Mouse (Mus musculus): ENCODE data around the gene Rnf187.

Gene Rnf187

DNA sequence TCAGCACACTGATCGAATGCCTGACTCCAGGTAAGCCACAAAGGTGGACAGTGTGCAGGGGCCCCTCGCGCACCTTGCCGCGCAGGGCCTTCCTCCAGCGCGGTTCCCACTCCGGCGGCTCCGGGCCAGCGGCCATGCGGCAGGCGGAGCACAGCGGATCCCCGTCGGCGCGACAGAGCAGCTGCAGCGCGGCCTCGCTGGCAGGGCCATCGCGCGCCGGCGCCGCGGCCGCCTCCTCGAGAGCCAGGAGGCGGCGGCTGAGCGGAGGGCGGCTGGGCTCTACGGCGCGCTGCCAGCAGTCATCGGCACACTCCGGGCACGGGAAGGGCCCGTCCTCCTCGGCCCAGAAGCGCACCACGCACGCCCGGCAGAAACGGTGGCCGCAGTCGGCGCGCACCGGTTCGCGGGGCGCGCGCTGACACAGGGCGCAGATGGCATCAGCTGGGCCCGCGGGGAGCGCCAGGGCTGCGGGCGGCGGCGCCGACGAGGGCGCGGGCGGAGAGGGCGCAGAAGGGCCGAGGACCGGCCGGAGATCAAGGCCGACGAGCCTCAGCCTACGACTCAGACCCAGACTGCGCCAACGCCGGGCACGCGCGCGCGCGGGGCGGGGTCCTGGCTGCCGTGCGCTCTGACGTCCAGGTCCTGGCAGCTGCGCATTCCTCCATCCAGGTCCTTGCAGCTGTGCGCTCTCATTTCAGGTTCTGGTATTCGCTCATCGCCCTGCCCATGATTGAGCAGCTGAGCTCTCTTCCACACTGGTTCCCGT, at the start of gene Rnf187:
Gene Rnf187, minus strand, starts transcription at position 595 of the 766 bp plus-strand sequence.
- DNase-seq (ENCODE audit: extremely low spot score, low spot score) = peak; percentile 90

DNA sequence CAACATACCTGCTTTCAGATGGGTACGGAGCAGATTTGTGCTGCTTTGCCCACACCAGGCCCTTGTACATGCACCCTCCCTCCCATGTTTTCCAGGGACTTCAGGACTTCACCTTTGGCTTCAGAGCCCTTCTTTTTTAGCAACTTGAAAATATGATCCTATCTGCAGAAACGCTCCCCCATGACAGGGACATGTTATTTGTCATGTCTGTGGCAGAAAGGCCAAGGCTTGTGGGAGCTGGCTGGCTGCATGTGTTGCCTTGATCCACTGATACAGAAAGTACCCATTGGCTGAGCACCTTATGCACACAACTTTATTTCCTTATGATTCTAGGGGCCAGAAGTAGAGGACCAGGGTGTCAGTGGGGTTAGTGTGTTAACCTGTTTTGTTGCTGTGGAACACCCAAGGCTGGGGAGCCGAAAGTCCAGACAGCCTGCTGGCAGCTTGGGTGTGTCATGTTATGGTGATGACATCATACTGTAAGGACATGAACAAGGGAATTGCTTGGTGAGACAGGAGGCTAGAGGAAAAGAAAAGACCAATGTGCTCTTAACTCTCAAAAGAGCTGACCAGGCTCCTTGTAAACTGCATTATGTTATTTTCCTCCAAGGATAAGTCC, 46.7 kb upstream of the Rnf187 start:
- DNase-seq (ENCODE audit: extremely low spot score, low spot score) = no peak

DNA sequence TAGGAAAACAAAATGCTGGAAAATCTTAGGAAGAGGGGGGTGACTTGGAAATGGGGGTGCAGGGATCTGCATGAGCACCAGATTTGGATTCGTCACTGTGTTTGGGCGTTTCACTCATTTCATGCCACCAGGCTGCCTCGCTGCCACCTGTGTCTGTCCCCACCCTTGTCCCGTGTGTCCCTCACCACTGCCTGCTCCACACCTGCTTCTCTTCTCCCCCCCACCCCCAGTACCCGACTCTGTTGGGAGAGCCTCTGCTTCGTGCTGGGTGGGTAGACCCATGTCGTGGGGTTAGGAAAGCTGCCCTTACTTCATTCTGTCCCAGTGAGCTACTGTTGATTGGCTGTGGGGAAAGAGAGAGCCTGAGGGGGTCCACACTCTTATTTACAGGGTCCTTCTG, 45.9 kb upstream of the Rnf187 start:
- no peak for DNase-seq (ENCODE audit: extremely low spot score, low spot score)

DNA sequence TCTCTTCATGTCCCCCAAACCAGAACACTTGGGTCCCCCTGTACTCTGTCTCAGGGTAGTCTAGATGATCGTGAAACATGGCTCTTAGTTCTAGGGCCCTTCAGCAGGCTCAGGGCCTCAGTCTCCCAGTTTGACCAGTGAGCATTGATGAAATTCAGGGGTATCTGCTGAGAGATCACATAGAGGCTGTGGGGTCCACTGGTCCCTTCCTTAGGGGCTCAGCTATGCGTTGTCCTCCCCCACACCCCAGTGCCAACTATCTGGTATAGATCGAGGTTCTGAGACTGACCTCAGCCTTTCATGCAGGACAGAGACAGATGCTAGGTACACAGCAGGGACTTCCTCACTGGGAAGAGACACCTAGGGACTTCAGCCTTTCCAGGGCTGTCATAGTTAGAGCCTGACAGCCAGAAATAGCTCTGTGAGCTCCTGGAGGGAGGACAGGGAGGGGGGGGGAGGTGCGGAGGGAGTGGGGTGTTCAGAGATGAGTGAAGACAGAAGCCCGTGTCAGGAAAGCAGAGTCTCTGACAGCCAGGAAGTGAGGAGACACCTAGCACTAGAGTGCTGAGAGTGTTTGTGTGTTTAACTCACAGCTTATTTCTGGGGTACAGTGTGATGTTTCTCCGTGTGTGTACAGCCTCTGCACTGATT, 45.1 kb upstream of the Rnf187 start:
- no peak for DNase-seq (ENCODE audit: extremely low spot score, low spot score)

DNA sequence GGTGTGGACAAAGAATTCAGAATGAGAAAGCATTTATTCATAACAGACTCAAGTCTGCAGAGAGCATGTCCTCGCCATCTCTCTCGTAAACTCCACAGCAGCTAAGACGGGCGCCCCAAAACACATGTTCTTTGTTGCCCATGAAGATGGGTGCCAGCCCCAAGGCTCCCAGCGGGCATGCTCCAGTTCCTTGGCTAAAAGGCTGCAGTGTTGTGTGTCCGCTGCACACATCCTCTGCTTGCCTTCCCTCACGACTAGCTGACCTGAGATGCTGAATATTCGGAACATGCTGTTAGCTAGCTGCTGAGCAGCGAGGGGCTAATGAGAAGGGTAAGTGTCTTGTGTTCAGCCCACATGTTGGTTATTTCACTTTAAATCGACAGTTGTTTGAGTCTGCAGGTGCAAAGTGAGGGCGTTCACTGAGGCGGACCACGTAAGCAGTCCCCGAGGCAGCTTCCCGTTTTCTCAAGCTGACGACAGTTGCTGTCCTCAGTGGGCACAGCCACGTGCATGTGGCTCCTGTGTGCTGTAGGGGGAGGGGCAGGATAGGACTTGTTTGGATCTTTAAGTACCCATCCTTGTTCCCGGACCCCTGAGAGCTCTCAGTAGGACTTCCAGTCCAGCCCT, 43.9 kb upstream of the Rnf187 start:
- no peak for DNase-seq (ENCODE audit: extremely low spot score, low spot score)

DNA sequence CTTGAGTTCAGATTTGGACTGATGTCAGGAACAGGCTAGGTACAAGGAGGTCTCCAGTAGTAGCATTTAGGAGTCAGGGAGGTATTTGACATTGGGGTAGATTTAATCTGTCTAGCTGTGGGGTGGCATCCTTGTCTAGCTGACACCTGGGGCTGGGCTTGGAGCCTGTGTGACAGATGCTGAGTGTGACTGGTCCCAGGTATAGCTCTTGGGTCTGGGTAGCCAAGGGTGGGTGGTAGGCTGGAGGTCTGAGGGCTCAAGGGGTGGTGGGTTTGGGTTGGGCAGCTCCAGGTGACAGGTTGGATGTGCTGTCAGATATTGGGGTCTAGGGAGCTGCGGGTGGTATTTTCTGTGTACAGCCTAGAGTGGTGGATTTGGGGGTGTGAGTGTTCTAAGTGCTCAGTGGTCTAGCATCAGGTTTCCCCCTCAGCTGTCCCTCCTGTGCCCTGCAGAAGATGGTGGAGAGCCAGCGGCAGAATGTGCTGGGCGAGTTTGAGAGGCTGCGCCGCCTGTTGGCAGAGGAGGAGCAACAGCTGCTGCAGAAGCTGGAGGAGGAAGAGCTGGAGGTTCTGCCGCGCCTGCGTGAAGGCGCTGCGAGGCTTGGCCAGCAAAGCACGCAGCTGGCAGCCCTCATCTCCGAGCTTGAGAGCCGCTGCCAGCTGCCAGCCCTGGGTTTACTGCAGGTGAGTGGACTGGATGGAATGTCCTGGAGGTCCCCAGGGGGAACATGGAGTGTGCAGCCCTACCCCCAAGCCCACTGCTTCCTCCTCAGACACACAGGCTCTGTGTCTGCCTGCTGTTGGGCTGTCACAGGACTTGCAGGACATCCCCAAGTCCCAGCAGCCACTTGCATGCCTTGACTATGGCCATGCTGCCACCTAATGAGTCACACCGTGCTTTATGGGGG, 43.1 kb upstream of the Rnf187 start:
- DNase-seq (ENCODE audit: extremely low spot score, low spot score) = no peak

DNA sequence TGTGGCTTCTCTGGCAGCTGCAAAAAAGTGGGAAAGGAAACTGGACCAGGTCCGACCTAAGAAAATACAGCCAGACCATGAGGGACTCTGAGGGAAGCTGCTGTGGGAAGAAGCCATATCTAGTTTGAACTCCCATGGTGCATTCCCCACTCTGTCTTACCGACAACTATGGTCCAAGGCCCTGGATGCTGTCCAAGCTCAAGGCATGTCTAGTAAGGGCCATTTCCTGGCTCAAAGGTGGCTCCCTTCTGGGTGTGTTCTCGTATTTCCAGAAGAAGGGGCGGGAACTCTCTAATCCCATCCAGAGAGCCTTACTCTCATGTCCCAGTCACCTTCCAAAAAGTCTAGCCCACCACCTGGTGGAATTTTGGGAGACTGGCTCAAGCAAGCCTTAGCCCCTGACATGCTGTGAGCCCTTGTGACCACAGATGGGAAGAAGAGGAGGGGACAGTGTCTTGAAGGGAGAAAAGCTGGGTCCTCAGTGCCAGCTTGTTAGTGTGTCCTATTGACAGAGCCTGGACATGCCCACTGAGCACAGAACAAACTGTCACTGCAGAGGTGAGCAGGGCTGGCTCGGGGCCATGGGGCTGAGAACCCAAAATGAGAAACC, 41.8 kb upstream of the Rnf187 start:
- no peak for DNase-seq (ENCODE audit: extremely low spot score, low spot score)

DNA sequence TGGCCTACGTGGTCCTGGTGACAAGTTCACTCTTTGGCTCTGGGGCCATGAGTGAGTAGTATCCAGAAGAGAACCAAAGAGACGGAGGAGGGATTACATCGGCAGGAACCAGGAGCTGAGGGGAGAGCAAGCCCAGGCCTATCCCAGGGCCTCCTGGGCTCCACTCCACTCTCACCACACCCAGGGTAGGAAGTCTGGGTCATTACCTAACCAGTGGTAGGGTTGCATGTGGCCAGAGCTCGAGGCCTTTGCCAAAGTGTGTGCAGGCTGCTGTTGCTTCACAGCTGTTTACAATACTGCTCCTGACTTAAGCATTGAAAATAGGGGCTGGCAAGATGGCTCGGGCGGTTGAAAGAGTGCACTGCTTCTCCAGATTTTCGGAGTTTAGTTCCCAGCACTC, 40.9 kb upstream of the Rnf187 start:
- DNase-seq (ENCODE audit: extremely low spot score, low spot score) = no peak

DNA sequence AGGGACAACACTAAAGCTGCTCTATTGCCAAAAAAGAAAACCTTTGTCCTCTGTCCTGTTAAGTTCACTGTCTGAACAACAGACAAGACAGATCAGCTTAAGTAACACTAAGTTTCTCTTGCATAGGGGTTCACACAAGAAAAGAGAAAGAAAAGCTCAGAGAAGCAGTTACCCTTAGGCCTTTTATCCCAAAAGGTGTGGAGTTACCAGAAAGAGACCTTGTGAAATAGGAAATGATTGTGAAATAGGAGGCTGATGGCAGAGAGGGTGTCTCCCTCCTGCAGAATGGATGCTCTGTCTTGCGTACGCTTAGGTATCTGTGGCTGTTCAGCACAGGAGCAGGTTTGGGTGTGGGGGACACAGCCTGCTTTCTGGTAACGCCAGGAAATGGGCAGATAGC, 40.5 kb upstream of the Rnf187 start:
- no peak for DNase-seq (ENCODE audit: extremely low spot score, low spot score)

DNA sequence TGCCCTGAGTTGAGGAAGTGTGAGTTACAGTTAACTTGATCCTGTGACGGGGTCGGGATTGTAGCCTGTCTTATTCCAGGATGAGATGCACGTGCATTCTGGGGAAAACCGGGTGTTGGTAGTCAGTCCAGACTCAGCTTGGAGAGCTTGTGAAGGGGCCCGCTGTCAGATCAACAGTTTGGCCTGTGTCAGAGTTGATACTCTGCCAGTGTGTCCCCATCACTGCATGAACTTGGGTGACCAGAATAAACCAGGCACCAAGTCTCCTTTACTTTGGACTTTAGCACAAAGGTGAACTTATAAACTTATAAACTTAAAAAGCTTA, 40.0 kb upstream of the Rnf187 start:
- no peak for DNase-seq (ENCODE audit: extremely low spot score, low spot score)

DNA sequence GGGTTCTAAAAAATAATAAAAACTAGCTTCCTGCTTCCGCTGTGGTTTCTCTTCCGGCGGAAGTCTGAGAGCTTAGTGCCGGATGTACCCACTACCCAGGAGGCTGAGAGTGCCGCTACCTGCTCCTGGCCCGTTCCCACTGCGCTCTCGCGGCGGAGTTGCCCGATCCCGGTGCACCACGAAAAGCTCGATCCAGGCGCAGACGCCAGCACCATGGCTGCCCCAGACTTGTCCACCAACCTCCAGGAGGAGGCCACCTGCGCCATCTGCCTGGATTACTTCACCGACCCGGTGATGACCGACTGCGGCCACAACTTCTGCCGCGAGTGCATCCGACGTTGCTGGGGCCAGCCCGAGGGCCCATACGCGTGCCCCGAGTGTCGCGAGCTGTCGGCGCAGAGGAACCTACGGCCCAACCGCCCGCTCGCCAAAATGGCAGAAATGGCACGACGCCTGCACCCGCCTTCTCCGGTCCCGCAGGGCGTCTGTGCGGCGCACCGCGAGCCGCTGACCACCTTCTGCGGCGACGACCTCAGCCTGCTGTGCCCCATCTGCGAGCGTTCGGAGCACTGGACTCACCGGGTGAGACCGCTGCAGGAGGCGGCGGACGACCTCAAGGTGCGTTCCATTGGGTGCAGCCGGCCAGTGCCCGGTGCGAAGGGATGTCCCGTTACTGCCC, 39.5 kb upstream of the Rnf187 start, which contains the start of gene Trim11:
Gene Trim11, plus strand, starts transcription at position 67 of the 679 bp plus-strand sequence.
- DNase-seq (ENCODE audit: extremely low spot score, low spot score) = peak; percentile 72

DNA sequence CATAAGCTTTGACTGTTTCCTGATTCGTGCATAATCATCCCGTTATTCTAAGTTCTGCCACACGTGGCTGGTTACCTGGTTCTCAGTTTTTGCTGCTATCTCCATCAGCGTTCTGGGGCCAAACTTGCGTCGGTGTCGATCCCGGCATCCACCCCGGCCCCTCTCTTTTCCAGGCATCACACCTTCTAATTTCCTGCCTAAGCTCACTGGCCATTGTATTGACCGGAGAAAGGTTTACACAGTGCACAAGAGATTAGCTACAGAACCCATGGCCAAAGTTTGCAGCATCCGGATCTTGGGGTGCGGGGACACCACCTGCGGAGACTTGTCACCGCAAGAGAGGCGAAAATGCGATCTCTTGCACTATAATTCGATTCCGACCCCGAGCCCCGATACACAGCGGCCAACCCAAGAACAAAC, 38.9 kb upstream of the Rnf187 start:
- DNase-seq (ENCODE audit: extremely low spot score, low spot score) = no peak

DNA sequence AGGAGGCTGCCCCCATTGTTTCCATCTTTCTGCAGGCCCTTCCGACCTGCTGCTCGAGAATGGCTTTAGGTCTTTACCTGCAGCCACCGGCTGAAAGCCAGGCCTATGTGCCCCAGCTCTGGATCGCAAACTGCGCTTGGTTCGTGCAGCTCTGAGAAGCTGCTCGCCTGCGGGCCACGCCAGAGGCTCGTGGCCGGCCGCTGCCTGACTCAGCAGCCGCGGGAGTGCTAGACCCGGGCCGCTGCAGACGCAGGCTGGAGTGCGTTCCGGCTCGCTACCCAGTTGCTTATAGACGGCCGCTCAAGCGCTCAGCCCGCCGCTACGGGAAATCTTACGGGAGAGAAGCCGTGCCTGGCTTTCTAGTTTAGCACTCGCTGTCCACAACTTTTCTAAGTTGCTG, 38.4 kb upstream of the Rnf187 start:
- peak; percentile 50 for DNase-seq (ENCODE audit: extremely low spot score, low spot score)

DNA sequence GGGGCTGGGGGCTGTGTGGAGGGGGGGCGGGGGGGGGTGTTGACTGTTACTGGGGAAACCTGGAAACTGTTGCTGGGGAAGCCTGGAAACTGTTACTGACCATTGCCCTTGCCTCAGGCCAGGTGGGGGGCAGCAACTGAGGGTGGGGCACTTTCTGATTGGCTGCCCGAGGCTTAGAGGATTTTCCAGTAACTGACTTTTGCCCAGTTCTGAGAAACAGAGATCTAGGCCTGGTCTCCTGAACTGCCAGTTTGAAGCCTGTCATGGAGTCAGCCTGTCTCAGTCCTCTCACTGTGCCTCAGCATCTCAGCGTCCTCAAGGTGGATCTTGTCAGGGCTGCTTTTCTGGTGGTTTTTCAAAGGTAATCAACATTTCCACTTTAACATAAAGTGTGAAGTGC, 35.7 kb upstream of the Rnf187 start:
- DNase-seq (ENCODE audit: extremely low spot score, low spot score) = no peak

DNA sequence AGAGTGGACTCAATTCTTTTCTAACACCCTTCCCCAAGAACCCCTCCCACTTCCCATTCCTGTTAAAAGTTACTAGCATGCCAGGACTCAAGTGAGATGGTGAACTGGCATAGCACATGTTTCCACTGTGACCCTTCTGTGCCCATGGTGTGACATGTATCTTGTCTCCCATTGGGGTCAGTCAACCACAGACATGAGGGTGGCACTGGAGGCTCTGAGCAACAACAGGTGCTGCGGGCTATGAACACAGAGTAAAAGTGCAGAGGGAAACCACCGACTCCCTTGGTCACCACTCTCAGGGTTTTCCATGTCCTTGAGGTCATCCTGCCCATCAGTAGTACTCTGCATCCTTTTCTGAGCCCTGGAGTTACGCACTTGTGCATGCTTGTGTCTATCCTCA, 33.1 kb upstream of the Rnf187 start:
- DNase-seq (ENCODE audit: extremely low spot score, low spot score) = no peak

DNA sequence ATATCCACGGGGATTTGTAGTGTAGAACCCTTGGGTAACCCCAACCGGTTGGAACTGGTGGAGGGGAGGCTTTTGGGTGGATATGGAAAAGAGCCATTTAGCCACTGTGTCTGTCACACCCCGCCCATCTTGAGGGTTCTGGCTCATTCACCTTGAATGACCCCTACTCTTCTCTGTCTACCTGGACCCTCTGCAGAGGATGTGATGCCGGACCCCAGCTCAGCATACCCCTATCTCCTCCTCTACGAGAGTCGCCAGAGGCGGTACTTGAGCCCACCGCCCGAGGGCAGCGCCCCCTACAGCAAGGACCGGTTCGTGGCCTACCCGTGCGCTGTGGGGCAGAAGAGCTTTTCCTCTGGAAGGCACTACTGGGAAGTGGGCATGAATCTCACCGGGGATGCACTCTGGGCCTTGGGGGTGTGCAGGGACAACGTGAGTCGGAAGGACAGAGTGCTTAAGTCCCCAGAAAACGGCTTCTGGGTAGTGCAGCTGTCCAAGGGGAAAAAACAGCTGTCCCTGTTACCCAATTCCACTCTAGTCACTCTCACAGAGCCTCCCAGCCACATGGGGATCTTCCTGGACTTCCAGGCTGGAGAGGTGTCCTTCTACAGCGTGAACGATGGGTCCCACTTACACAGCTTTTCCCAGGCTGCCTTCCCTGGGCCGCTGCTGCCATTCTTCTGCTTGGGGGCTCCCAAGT, 32.3 kb upstream of the Rnf187 start:
- no peak for DNase-seq (ENCODE audit: extremely low spot score, low spot score)

DNA sequence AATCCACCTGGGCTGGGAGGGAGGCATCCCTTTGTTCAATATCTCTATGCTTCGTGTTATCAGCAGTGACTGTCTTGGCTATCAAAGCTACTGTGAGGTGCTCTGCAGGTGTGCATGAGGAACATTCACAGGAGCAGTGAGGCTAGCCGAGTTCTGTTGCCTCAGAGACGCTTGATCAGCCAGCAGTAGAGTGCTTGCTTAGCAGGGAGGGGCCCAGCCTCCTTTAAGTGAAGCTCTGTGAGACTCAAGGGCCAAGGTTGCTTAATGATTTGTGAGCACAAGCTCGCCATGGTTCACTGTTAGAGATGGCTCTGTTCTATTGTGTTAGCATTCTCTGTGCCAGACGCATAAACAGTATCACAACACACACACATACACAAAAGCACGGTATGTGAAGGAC, 30.9 kb upstream of the Rnf187 start:
- DNase-seq (ENCODE audit: extremely low spot score, low spot score) = no peak

DNA sequence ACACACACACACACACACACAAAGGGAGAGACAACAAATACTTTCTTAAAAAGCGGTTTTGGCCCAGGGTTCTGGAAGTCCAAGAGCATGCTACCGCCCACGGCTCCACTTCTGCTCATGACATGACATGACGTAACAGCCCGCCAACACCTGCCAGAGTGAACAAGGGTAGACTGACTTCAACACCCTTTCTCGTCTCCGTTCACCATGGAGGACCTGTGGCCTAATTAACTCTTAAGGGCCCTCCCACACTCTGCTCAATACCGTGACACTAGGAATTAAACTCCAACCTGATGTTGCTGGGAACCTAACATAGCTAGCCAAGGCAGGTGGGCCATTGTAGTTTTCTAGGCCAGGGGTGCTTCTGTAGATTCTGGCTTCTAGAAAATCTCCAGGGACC, 30.3 kb upstream of the Rnf187 start:
- no peak for DNase-seq (ENCODE audit: extremely low spot score, low spot score)

DNA sequence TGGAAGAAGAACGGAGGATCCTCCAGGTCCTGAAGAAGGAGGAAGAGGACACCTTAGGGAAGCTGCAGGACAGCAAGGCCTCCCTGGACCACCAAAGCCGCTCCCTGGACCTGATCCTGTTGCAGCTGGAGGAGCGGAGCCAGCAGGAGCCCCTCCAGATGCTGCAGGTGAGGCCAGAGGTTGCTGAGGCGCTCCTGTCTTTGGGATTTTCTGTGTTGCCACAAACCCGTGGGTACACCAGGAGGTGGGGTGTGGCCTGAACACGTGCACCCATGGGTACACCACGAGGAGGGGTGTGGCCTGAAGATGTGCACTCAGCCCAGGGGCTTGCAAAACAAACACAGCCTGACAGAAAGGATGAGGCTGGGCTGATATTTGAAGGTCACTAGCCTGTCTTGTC, 29.8 kb upstream of the Rnf187 start:
- no peak for DNase-seq (ENCODE audit: extremely low spot score, low spot score)

DNA sequence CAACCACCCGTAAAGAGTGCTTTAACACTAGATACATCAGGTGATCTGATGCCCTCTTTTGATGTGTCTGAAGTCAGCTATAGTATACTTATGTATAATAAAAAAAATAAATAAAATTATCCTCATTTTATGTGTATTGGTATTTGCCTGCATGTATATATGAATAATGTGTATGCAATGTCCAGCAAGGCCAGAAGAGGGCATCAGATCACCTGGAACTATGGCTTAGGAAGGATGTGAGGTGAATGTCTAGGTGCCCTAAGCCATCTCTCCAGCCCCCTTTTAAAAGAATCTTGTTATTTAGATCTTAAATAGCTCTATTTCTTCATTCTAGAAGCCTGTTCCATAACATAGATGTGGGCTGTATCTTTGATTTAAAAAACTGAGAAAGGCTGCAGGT, 28.6 kb upstream of the Rnf187 start:
- DNase-seq (ENCODE audit: extremely low spot score, low spot score) = no peak
